Mouse (Mus musculus) forebrain, embryonic 16.5 days (tissue): ENCODE measurements around the gene Cep350. TPM values are rescaled to one million over a fixed set of nuclear protein-coding genes. Genes with fewer than 3 reads are reported as not detected.
"Not testable (repeated sequence)": the region's sequence is repeated elsewhere in the genome, so short reads cannot be mapped to it uniquely, and the experiment has no call there.

Source experiments
- ATAC-seq: fragments of 200-750 bp; cut with Nextera tagmentation; 2 replicates; pipeline ENCODE4 v1.8.0; 2017; ENCODE audit warnings: mild to moderate bottlenecking, moderate library complexity
- H3K27ac ChIP-seq: fragments of 300-500 bp; sonication (generic); 2 replicates; pipeline ENCODE4 v1.5.1; 2014; ENCODE audit warnings: low read length, control low read depth
- H3K27me3 ChIP-seq: fragments of 300-500 bp; sonication (generic); replicated peaks from 2 replicates; pipeline ENCODE4 v1.6.1; 2014; ENCODE audit warnings: low read length; ENCODE audit not compliant: control insufficient read depth, insufficient read depth
- H3K36me3 ChIP-seq: fragments of 300-500 bp; sonication (generic); 2 replicates; pipeline ENCODE4 v1.6.1; 2014; ENCODE audit not compliant: control insufficient read depth, insufficient read depth
- H3K4me1 ChIP-seq: fragments of 300-500 bp; sonication (generic); replicated peaks from 2 replicates; pipeline ENCODE4 v1.6.1; 2014; ENCODE audit warnings: low read length; ENCODE audit not compliant: control insufficient read depth, insufficient read depth
- H3K4me2 ChIP-seq: fragments of 300-500 bp; sonication (generic); 2 replicates; pipeline ENCODE4 v1.6.1; 2014; ENCODE audit warnings: mild to moderate bottlenecking, low read length, control low read depth
- H3K4me3 ChIP-seq: fragments of 300-500 bp; sonication (generic); replicated peaks from 2 replicates; pipeline ENCODE4 v1.5.1; 2014; ENCODE audit warnings: mild to moderate bottlenecking, low read length, control low read depth
- H3K9ac ChIP-seq: fragments of 300-500 bp; sonication (generic); replicated peaks from 2 replicates; pipeline ENCODE4 v1.6.1; 2014; ENCODE audit warnings: low read depth, low read length, control low read depth
- H3K9me3 ChIP-seq: fragments of 300-500 bp; sonication (generic); 2 replicates; pipeline ENCODE4 v1.6.1; 2016; ENCODE audit warnings: low read length; ENCODE audit not compliant: control insufficient read depth
- WGBS: fragments of 180-500 bp; shearing (Covaris S2); extraction: QIAGEN DNeasy Blood & Tissue Kit; methylation state at CpG from one replicate; pipeline ENCODE4 v1.1.7; 2014; 5-methylcytosine and 5-hydroxymethylcytosine counted together
- polyA plus RNA-seq: library from polyadenylated mRNA; unstranded; fragments of >200 nt; fragmentation: Nextera tagmentation; extraction: Ambion mirVana; gene quantifications from 2 replicates; pipeline ENCODE4 v1.2.1, GENCODE M21; 2015

Cep350 gene
- polyA plus RNA-seq, 1 experiment from 2014 or later: 10.3 TPM

DNA sequence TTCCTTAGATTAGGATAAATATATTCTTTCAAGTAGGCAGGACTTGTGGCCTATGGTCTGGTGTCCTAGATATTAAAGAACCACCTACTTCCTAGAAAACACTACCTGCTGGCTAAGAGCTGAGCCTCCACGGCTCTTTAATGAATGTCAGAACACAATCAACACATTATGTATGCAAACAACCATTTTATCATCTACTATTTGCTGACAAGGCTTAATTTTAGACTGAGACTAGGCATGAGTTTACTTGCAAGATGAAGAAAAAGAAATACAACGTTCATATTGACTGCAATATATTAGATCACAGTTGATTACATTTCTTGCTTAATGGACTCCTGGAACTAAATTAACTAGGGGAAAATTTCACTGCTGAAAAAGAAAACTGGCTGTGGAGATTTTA is 38.4 kb downstream of the Cep350 start:
- Histone ChIP-seq H3K27ac (no peak overlapping the region), H3K36me3 (peaks cover 29% of the 10 kb centered on the region)
- 76% methylated on average over 2 of the region's 2 CpGs for WGBS

DNA sequence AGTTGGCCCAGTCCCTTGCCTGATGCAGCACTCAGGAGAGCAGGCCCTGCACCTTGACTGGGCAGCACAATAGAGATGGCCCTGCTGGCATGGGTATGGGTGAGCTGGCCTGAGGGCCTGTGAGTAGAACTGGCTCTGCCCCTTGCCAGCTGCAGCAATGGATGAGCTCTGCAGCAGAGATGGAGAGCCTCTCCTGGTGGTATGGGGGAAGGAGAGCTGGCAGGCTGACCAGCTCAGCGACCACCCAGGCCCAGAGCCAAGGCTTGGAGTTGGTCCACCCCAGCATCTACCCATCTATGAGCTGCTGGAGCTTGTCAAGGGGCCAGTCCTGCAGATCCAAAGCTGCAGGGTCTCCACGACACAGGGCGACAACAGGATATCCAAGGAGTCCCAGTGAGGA is 69.5 kb downstream of the Cep350 start:
- 82% methylated on average over 3 of the region's 3 CpGs for WGBS
- ATAC-seq: no peak
- Histone ChIP-seq H3K9ac (no peak overlapping the region), H3K27ac (no peak overlapping the region), H3K27me3 (no peaks in the 10 kb centered on the region), H3K9me3 (no peaks in the 10 kb centered on the region), H3K4me1 (no peaks in the 10 kb centered on the region), H3K4me3 (no peak overlapping the region), H3K4me2 (no peak overlapping the region), H3K36me3 (peaks cover 23% of the 10 kb centered on the region)

More for the DNA sequence above, 38.4 kb downstream of the Cep350 start:
- H3K9ac ChIP-seq: no peak overlapping the region
- no peaks in the 10 kb centered on the region for H3K4me1 ChIP-seq
- no peaks in the 10 kb centered on the region for H3K9me3 ChIP-seq
- no peak overlapping the region for H3K4me2 ChIP-seq
- H3K4me3 ChIP-seq: no peak overlapping the region
- no peaks in the 10 kb centered on the region for H3K27me3 ChIP-seq
- ATAC-seq: no peak

DNA sequence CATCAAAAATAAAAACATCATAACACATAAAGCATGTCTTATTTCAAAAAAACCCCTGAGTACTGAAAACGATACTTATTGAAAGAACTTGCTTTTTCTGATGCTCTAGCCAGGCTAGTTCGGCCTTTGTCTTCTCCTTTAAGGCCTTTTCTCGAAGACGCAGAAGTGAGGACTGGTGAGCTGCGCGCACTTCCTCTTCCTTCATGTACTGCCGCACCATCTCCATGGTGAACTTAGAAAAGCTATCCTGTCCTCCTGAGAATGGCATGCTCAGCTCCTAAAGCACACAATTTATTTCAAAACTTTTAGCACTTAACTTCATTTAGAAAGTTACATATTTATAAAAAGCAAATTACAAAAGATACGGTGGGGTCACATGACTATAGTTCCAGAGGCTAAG is 71.7 kb downstream of the Cep350 start:
- no peak overlapping the region for H3K4me3 ChIP-seq
- no peaks in the 10 kb centered on the region for H3K4me1 ChIP-seq
- no peaks in the 10 kb centered on the region for H3K27me3 ChIP-seq
- H3K4me2 ChIP-seq: no peak overlapping the region
- no peaks in the 10 kb centered on the region for H3K9me3 ChIP-seq
- ATAC-seq: no peak
- H3K36me3 ChIP-seq: peaks cover 21% of the 10 kb centered on the region
- H3K9ac ChIP-seq: no peak overlapping the region
- 96% methylated on average over 8 of the region's 8 CpGs for WGBS
- no peak overlapping the region for H3K27ac ChIP-seq

DNA sequence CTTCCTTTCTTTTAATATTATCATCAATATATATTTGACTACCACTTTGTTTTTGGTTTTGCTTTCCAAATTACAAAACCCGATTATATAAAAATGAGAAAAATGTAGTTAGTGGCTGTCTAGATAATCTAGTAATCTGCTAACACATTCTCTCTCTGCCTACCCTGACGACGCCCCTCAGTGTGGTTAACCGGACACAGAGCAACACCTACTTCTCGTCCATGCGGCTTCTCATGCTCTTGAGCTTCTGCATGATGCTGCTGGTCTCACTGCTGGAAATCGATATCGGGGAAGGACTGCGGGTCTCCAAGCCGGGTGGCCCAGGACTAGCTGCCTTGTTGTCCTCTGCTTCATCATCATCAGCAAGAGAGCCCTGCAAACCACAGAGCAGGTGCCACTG is 78.7 kb downstream of the Cep350 start:
- ATAC-seq: no peak
- Histone ChIP-seq H3K36me3 (peaks cover 31% of the 10 kb centered on the region), H3K27me3 (no peaks in the 10 kb centered on the region), H3K4me2 (no peak overlapping the region), H3K27ac (no peak overlapping the region), H3K4me3 (no peak overlapping the region), H3K9ac (no peak overlapping the region), H3K9me3 (no peaks in the 10 kb centered on the region), H3K4me1 (no peaks in the 10 kb centered on the region)
- 95% methylated on average over 10 of the region's 10 CpGs for WGBS

DNA sequence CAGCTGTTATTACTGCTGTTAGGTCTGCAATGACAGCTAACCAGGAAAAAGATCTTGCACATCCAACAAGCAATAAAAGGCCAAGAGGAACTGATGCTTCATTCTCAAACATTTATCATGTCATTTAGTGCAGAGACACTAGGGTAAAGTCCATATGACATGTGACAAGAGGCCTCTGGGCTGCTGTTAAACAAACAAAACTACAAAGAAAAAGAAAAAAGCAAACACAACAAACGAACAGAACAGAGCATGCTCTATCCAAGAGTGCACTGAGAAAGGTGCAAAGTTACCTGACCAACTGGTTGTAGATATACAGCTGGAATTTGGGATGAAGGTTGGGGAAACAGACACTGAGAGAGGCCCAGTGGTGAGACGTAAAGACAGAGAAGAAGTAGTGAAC is 86.2 kb downstream of the Cep350 start:
- Histone ChIP-seq H3K9me3 (no peaks in the 10 kb centered on the region), H3K4me3 (no peak overlapping the region), H3K27ac (no peak overlapping the region), H3K27me3 (no peaks in the 10 kb centered on the region), H3K9ac (no peak overlapping the region), H3K4me1 (no peaks in the 10 kb centered on the region), H3K36me3 (peaks cover 25% of the 10 kb centered on the region), H3K4me2 (no peak overlapping the region)
- 82% methylated on average over 2 of the region's 2 CpGs for WGBS
- no peak for ATAC-seq

DNA sequence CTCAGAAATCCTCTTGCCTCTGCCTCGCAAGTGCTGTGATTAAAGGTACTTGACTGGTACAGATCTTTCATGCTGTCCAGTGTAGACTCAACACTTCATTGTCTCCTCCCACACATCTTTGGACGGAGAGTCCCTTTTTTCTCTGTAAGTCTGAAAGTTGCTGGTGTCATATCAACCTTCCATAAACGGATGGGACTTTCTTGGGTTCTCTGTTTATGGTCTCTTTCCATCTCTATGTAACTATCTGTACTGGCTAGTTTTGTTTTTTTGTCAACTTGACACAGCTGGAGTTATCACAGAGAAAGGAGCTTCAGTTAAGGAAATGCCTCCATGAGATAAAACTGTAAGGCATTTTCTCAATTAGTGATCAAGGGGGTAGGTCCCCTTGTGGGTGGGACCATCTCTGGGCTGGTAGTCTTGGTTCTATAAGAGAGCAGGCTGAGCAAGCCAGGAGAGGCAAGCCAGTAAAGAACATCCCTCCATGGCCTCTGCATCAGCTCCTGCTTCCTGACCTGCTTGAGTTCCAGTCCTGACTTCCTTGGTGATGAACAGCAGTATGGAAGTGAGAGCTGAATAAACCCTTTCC is 90.3 kb downstream of the Cep350 start:
- ATAC-seq, H3K4me3 ChIP-seq, H3K4me2 ChIP-seq, H3K27me3 ChIP-seq, H3K27ac ChIP-seq, H3K4me1 ChIP-seq, H3K9me3 ChIP-seq, H3K9ac ChIP-seq: not testable (repeated sequence)
- peaks cover 18% of the 10 kb centered on the region for H3K36me3 ChIP-seq
- WGBS: 91% methylated on average over 3 of the region's 3 CpGs

DNA sequence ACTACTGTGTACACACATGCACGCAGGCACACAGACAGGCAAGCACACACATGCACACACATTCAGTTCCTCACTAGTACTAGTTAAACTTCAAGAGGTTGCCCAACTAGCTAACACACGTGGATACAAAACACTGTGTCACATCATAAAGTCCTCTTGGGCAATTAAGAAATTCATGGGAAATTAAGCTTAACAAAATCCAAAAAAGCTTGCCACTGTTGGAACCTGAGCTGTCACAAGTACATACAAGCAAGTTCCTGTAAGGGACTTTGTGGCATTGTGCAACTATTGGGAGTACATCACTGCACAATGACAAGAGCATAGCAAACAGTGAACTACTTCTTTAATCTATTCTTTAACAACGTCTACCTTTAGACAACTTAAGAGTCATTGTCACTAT is 93.5 kb downstream of the Cep350 start:
- no peak for ATAC-seq
- H3K9ac ChIP-seq: no peak overlapping the region
- no peaks in the 10 kb centered on the region for H3K4me1 ChIP-seq
- no peaks in the 10 kb centered on the region for H3K9me3 ChIP-seq
- no peaks in the 10 kb centered on the region for H3K27me3 ChIP-seq
- H3K36me3 ChIP-seq: peaks cover 23% of the 10 kb centered on the region
- H3K4me3 ChIP-seq: no peak overlapping the region
- WGBS: 89% methylated on average over 3 of the region's 3 CpGs
- no peak overlapping the region for H3K27ac ChIP-seq
- no peak overlapping the region for H3K4me2 ChIP-seq

DNA sequence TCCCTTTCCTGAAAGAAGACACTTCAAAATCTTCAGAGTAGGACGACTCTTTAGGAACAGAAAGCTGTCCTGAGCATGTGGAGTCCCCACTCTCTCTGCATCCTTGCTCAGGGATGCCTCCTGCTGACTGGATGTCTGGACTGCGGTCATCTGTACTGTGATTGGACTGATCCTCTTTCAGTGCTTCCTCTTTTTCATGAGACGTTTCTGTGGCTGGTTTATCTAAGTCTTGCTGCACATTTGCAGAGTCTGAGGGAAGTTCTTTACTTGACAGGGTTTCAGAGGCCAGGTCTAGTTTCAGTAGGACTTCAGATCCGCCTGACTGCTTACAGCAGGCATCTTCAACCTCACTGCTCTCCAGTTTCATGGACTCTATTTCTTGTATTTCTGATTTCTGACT is 110.1 kb downstream of the Cep350 start:
- no peak for ATAC-seq
- Histone ChIP-seq H3K4me2 (no peak overlapping the region), H3K4me3 (no peak overlapping the region), H3K27ac (no peak overlapping the region), H3K27me3 (no peaks in the 10 kb centered on the region), H3K9ac (no peak overlapping the region), H3K36me3 (peaks cover 28% of the 10 kb centered on the region), H3K9me3 (no peaks in the 10 kb centered on the region), H3K4me1 (no peaks in the 10 kb centered on the region)
- WGBS: 77% methylated on average over 4 of the region's 4 CpGs

DNA sequence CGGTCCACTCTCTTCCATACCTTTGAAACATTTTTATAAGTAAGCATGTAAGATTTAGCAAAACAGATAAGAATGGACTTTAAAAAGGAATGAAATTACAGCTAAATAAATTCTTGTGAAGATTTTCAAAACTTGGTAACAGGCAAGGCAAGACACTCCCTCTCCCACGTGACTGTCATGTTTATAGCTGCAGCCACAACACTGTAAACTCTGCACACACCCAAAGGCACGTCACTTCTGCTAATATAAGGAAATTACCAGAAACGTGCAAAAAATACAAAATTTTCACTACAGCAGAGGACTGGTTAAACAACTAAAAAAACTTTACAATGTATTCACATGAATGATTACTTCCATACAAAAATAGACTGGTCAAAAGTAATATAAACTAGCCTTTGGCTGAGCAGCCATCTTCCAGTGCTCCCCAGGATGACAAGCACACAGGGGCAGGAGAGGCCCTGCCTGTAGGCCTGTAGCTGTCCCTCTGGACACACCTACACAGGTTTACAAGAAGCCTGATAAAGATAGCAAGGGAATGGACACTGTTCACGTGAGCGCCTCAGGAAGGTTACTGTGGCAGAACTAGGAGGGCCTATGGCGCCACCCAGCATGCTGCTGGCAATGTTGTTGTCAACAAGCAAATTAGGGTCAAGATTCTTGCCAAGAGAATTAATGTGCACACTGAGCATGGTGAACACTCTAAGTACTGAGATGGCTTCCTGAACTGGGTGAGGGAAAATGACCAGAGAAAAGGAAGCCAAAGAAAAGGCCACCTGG is 117.9 kb downstream of the Cep350 start:
- no peak for ATAC-seq
- H3K9ac ChIP-seq: no peak overlapping the region
- no peak overlapping the region for H3K4me2 ChIP-seq
- H3K9me3 ChIP-seq: no peaks in the 10 kb centered on the region
- H3K27me3 ChIP-seq: no peaks in the 10 kb centered on the region
- H3K27ac ChIP-seq: no peak overlapping the region
- H3K4me3 ChIP-seq: no peak overlapping the region
- H3K4me1 ChIP-seq: no peaks in the 10 kb centered on the region
- H3K36me3 ChIP-seq: peaks cover 17% of the 10 kb centered on the region
- 78% methylated on average over 7 of the region's 7 CpGs for WGBS
